10 mouse cellular contexts compared by ENCODE assay signal in the genomic region with DNA sequence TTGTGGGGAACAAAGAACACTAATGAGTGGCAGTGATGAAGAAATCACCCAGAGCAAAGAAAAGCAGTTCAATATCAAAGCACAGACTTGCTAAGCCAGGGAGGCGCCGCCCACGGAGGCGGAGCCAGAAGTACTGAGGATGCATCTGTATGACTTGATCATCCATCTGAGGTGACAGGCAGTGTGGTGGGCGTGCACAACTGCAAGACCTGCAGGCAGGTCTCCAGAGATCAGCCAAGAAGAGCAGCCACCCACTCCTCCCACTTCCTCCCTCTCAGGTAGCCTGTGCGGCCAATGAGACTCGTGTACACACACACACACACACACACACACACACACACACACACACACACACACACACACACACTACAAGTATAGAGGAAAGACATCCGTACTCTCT.
DNase-seq lines count a peak whose midpoint lies in the region; ATAC-seq and TF ChIP-seq lines count a peak whose summit lies in the region.
"Had no signal": no experiment of that assay in that cellular context is flagged by ENCODE, and none has a peak within 500 bp of the region (broad histone marks: within the 10 kb centered on the region; RNA-seq: fewer than 3 reads in every experiment).

No protein-coding gene starts in this region.

- DNase-seq in limb, embryonic 11.5 days (ENCODE audit: low spot score): peak; percentile 51
- no peak for DNase-seq in limb, embryonic 10.5 days (ENCODE audit: low spot score)
- DNase-seq in ZHBTc4 (ENCODE audit: low read depth, low spot score): peak; percentile 82
- DNase-seq in liver, adult 2 months (ENCODE audit: extremely low read depth, low read depth, low spot score): peak; percentile 10
- DNase-seq in skeletal muscle tissue, adult 2 months (ENCODE audit: low read depth, low spot score): peak; percentile 28
- DNase-seq in cerebellum, adult 8-10 months: no peak
- no peak for DNase-seq in urinary bladder, postnatal 4 days (ENCODE audit: low spot score in 2 of 2)

- H3K36me3 ChIP-seq in limb, embryonic 11.5 days (ENCODE audit: control insufficient read depth, insufficient read depth, low read length): no peaks in the 10 kb centered on the region
- no peaks in the 10 kb centered on the region for H3K36me3 ChIP-seq in limb, embryonic 10.5 days
- H3K36me3 ChIP-seq in liver, adult 2 months (ENCODE audit: control insufficient read depth, insufficient read depth, low read length): no peaks in the 10 kb centered on the region
- H3K36me3 ChIP-seq: embryonic facial prominence, embryonic 15.5 days had no signal

- H3K9me3 ChIP-seq in limb, embryonic 11.5 days (ENCODE audit: control insufficient read depth, low read length): no peaks in the 10 kb centered on the region
- no peaks in the 10 kb centered on the region for H3K9me3 ChIP-seq in limb, embryonic 10.5 days (replicated peaks)
- H3K9me3 ChIP-seq: embryonic facial prominence, embryonic 15.5 days had no signal

- H3K4me1 ChIP-seq in limb, embryonic 11.5 days (ENCODE audit: control insufficient read depth, insufficient read depth, low read length): peaks cover 13% of the 10 kb centered on the region
- peaks cover 51% of the 10 kb centered on the region for H3K4me1 ChIP-seq in limb, embryonic 10.5 days
- H3K4me1 ChIP-seq in liver, adult 2 months (ENCODE audit: control insufficient read depth, insufficient read depth, low read length): no peaks in the 10 kb centered on the region

- no peak for ATAC-seq in limb, embryonic 11.5 days (ENCODE audit: insufficient number of reproducible peaks, low FRiP score, low TSS enrichment, low read depth)
- ATAC-seq in inflammation-experienced regulatory T-cells, adult 6 months: peak; percentile 93

- TF ChIP-seq POLR2A in liver, adult 2 months (IDR thresholded peaks at IDR 0.05; ENCODE audit: extremely low read depth, insufficient read depth, low read length): no peak

- H3K9ac ChIP-seq in limb, embryonic 11.5 days (ENCODE audit: low read length): no peak overlapping the region
- H3K9ac ChIP-seq in liver, adult 2 months (ENCODE audit: low read depth, low read length): no peak overlapping the region
- H3K9ac ChIP-seq: embryonic facial prominence, embryonic 15.5 days had no signal

- H3K27me3 ChIP-seq in limb, embryonic 11.5 days (ENCODE audit: control insufficient read depth, insufficient read depth, low read length): no peaks in the 10 kb centered on the region
- H3K27me3 ChIP-seq in limb, embryonic 10.5 days (ENCODE audit: low read depth, poor library complexity, severe bottlenecking): peaks cover 10% of the 10 kb centered on the region; the same call in 1 of the 2 replicates
- no peaks in the 10 kb centered on the region for H3K27me3 ChIP-seq in liver, adult 2 months (ENCODE audit: control insufficient read depth, insufficient read depth, low read length)
- H3K27me3 ChIP-seq: embryonic facial prominence, embryonic 15.5 days had no signal

- WGBS in limb, embryonic 11.5 days: 46% methylated on average over 8 of the region's 8 CpGs
- WGBS in limb, embryonic 10.5 days: 53% methylated on average over 8 of the region's 8 CpGs
- 32% methylated on average over 8 of the region's 8 CpGs for WGBS in liver, adult 2 months

- no peaks in the 10 kb centered on the region for H3K79me2 ChIP-seq in liver, adult 2 months (ENCODE audit: control insufficient read depth, insufficient read depth, low read length)

- no peak overlapping the region for H3K4me2 ChIP-seq in limb, embryonic 11.5 days (ENCODE audit: low read depth, severe bottlenecking)
- H3K4me2 ChIP-seq: embryonic facial prominence, embryonic 15.5 days had no signal

- no peak overlapping the region for H3K4me3 ChIP-seq in limb, embryonic 11.5 days (ENCODE audit: low read depth, low read length)
- H3K4me3 ChIP-seq in limb, embryonic 10.5 days: no peak overlapping the region
- no peak overlapping the region for H3K4me3 ChIP-seq in liver, adult 2 months (ENCODE audit: insufficient read depth, low read depth, low read length)
- H3K4me3 ChIP-seq: embryonic facial prominence, embryonic 15.5 days; myocyte had no signal

- no peak for TF ChIP-seq CTCF in liver, adult 2 months (IDR thresholded peaks at IDR 0.05; ENCODE audit: low read depth, low read length)

- H3K27ac ChIP-seq in limb, embryonic 11.5 days (replicated peaks; ENCODE audit: low read depth, low read length): no peak overlapping the region
- no peak overlapping the region for H3K27ac ChIP-seq in limb, embryonic 10.5 days
- H3K27ac ChIP-seq in liver, adult 2 months (replicated peaks; ENCODE audit: insufficient read depth, low read depth, low read length): no peak overlapping the region
- H3K27ac ChIP-seq: embryonic facial prominence, embryonic 15.5 days had no signal

Comparison
In these comparisons a context has a peak if more than half of its experiments do, and no peak if none do; other contexts are left out.
1. DNase-seq: peak in limb, embryonic 11.5 days (single experiment), ZHBTc4 (single experiment), liver, adult 2 months (single experiment) and skeletal muscle tissue, adult 2 months (single experiment); none in limb, embryonic 10.5 days (single experiment), cerebellum, adult 8-10 months (single experiment) and urinary bladder, postnatal 4 days (0 of 2).